Mouse (Mus musculus): ENCODE results near the gene Prdx1. TPM values are rescaled to one million over a fixed set of nuclear protein-coding genes. Genes with fewer than 3 reads are reported as not detected.

Prdx1 gene
- polyA plus RNA-seq (2016; fragmentation: Nextera tagmentation; extraction: Ambion mirVana) = 963 and 983 TPM in 2 replicates

- Histone ChIP-seq H3K9ac (peak within 1 kb of the TSS; percentile 73), H3K4me1 (replicated peaks) (peaks cover 16% of the 10 kb centered on the region), H3K27me3 (replicated peaks) (no peaks in the 10 kb centered on the region), H3K9me3 (replicated peaks) (no peaks in the 10 kb centered on the region), H3K4me3 (peak within 1 kb of the TSS; percentile 63), H3K36me3 (peaks cover 27% of the 10 kb centered on the region), H3K4me2 (peak within 1 kb of the TSS; percentile 82), H3K27ac (ENCODE audit: poor library complexity, severe bottlenecking) (peak within 1 kb of the TSS; percentile 92)
- under 1% methylated on average over 56 of the region's 56 CpGs for WGBS
- peak; percentile 98 for ATAC-seq (ENCODE audit: insufficient number of reproducible peaks, low FRiP score)
Measured at GRCm38 (mm10) chr4:116685402-116686061, at the start of gene Prdx1. Prdx1 (plus strand) TSS chr4:116685544.

GRCm38 (mm10) chr4:116638821-116639220 is 46.5 kb upstream of the Prdx1 start:
- WGBS = 94% methylated on average over 6 of the region's 6 CpGs
- no peak for ATAC-seq (ENCODE audit: insufficient number of reproducible peaks, low FRiP score)

GRCm38 (mm10) chr4:116642071-116642470 is 43.3 kb upstream of the Prdx1 start:
- Histone ChIP-seq H3K9me3 (replicated peaks) (no peaks in the 10 kb centered on the region), H3K27me3 (replicated peaks) (no peaks in the 10 kb centered on the region), H3K27ac (ENCODE audit: poor library complexity, severe bottlenecking) (no peak overlapping the region), H3K9ac (no peak overlapping the region), H3K36me3 (peaks cover 81% of the 10 kb centered on the region), H3K4me2 (no peak overlapping the region), H3K4me1 (replicated peaks) (peaks cover 14% of the 10 kb centered on the region), H3K4me3 (no peak overlapping the region)
- ATAC-seq (ENCODE audit: insufficient number of reproducible peaks, low FRiP score) = no peak
- WGBS = 97% methylated on average over 1 of the region's 1 CpGs

More at GRCm38 (mm10) chr4:116638821-116639220, 46.5 kb upstream of the Prdx1 start:
- Histone ChIP-seq H3K9me3 (replicated peaks) (no peaks in the 10 kb centered on the region), H3K9ac (no peak overlapping the region), H3K27me3 (replicated peaks) (no peaks in the 10 kb centered on the region), H3K36me3 (peaks cover 92% of the 10 kb centered on the region), H3K27ac (ENCODE audit: poor library complexity, severe bottlenecking) (no peak overlapping the region), H3K4me1 (replicated peaks) (no peaks in the 10 kb centered on the region), H3K4me2 (no peak overlapping the region), H3K4me3 (no peak overlapping the region)

GRCm38 (mm10) chr4:116644326-116644725 is 41.0 kb upstream of the Prdx1 start:
- 57% methylated on average over 6 of the region's 6 CpGs for WGBS
- Histone ChIP-seq H3K36me3 (peaks cover 82% of the 10 kb centered on the region), H3K4me1 (replicated peaks) (peaks cover 31% of the 10 kb centered on the region), H3K4me2 (no peak overlapping the region), H3K27ac (ENCODE audit: poor library complexity, severe bottlenecking) (no peak overlapping the region), H3K9me3 (replicated peaks) (no peaks in the 10 kb centered on the region), H3K9ac (no peak overlapping the region), H3K27me3 (replicated peaks) (no peaks in the 10 kb centered on the region), H3K4me3 (no peak overlapping the region)
- no peak for ATAC-seq (ENCODE audit: insufficient number of reproducible peaks, low FRiP score)

- peaks cover 75% of the 10 kb centered on the region for H3K36me3 ChIP-seq
- H3K4me2 ChIP-seq = no peak overlapping the region
Measured at GRCm38 (mm10) chr4:116645624-116646023, 39.7 kb upstream of the Prdx1 start.

DNA sequence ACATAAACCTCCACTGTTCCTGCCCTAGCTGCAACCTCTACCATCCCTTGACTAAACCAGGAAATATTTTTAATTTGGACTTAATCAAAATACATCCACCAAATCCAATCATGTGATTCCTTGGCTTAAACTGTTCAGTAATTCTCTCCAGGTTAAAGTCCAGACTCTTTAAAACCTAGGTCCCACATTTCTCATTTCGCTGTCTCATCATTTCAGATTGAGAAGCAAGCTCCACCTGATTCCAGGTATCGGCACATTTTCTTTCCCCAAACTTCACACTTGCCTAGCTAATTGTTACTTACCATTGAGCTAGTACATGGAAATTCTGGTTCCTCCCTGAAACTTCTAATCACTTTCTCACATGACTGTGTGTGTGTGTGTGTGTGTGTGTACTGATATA is 35.9 kb upstream of the Prdx1 start:
- H3K9me3 ChIP-seq (replicated peaks) = no peaks in the 10 kb centered on the region
- H3K4me3 ChIP-seq = peak overlapping the region; percentile 89; the same call in 1 of the 2 replicates
- H3K36me3 ChIP-seq = peaks cover 42% of the 10 kb centered on the region
- peak overlapping the region; percentile 90 for H3K4me2 ChIP-seq
- no peaks in the 10 kb centered on the region for H3K27me3 ChIP-seq (replicated peaks)
- no peak overlapping the region for H3K27ac ChIP-seq (ENCODE audit: poor library complexity, severe bottlenecking)
- peaks cover 47% of the 10 kb centered on the region for H3K4me1 ChIP-seq (replicated peaks)
- ATAC-seq (ENCODE audit: insufficient number of reproducible peaks, low FRiP score) = no peak
- H3K9ac ChIP-seq = no peak overlapping the region
- 98% methylated on average over 2 of the region's 2 CpGs for WGBS

More at GRCm38 (mm10) chr4:116645624-116646023, 39.7 kb upstream of the Prdx1 start:
- Histone ChIP-seq H3K4me1 (replicated peaks) (peaks cover 41% of the 10 kb centered on the region), H3K9me3 (replicated peaks) (no peaks in the 10 kb centered on the region), H3K9ac (0 out of 2 replicates have a peak overlapping the region, but pooled peaks have one; percentile 19), H3K27ac (ENCODE audit: poor library complexity, severe bottlenecking) (peak overlapping the region; percentile 52; the same call in 1 of the 2 replicates), H3K4me3 (no peak overlapping the region), H3K27me3 (replicated peaks) (no peaks in the 10 kb centered on the region)
- ATAC-seq (ENCODE audit: insufficient number of reproducible peaks, low FRiP score) = no peak
- 66% methylated on average over 7 of the region's 7 CpGs for WGBS

- H3K9ac ChIP-seq = peak overlapping the region; percentile 97
- H3K36me3 ChIP-seq = peaks cover 38% of the 10 kb centered on the region
- peak overlapping the region; percentile 89 for H3K4me3 ChIP-seq
- ATAC-seq (ENCODE audit: insufficient number of reproducible peaks, low FRiP score) = no peak
- H3K27me3 ChIP-seq (replicated peaks) = no peaks in the 10 kb centered on the region
- H3K4me1 ChIP-seq (replicated peaks) = peaks cover 45% of the 10 kb centered on the region
- no peaks in the 10 kb centered on the region for H3K9me3 ChIP-seq (replicated peaks)
- peak overlapping the region; percentile 94 for H3K27ac ChIP-seq (ENCODE audit: poor library complexity, severe bottlenecking)
- WGBS = 27% methylated on average over 5 of the region's 5 CpGs
- peak overlapping the region; percentile 90 for H3K4me2 ChIP-seq
Measured at GRCm38 (mm10) chr4:116650365-116650764, 35.0 kb upstream of the Prdx1 start.

DNA sequence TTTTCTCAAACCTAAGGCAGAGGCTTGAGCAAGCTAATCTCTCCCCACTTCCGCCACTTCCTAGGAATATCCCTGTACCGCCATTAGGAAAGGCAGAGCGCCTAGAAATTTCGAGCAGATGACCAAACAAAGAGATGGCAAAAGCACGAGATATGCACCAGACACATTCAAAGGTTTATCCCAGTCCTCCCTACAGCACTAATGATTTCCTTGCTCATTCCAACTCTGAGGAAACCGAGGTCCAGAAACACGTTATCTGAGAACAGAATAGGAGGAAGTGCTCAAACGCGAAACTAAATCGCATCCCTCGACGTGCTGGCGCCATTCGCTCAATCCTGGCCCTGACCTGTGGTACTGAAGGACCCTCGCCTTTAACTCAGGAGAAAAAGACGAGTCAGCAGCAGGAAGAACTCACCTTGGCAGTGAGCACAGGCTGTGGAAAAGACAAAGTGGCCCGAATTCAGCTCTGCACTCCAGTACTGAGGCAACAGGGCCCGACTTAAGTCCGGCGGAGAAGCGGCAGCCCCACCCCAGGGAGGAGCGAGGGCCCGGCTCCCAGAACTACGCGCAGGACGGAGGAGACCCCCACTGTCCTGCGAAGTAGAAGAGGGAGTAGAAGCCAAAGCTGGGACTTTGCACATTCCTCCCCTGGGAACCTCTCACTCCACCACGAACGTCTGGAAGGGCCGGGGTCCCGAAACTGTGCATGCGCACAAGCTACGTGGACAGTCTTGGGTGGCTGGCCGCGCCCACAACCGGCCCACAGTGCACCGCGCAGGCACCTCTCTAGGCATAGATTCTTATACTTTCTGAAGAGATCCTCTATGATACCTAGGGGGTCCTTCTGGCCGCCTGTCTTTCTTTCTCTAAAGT is 34.2 kb upstream of the Prdx1 start, which contains the start of gene Akr1a1:
TSS of gene Akr1a1 (minus strand) at position 757 of the 873 bp plus-strand sequence.
- Histone ChIP-seq H3K27me3 (replicated peaks) (no peaks in the 10 kb centered on the region), H3K4me3 (peak within 1 kb of the TSS; percentile 89), H3K27ac (ENCODE audit: poor library complexity, severe bottlenecking) (peak within 1 kb of the TSS; percentile 94), H3K36me3 (peaks cover 31% of the 10 kb centered on the region), H3K4me2 (peak within 1 kb of the TSS; percentile 90), H3K4me1 (replicated peaks) (peaks cover 40% of the 10 kb centered on the region), H3K9me3 (replicated peaks) (no peaks in the 10 kb centered on the region), H3K9ac (peak within 1 kb of the TSS; percentile 97)
- peak; percentile 94 for ATAC-seq (ENCODE audit: insufficient number of reproducible peaks, low FRiP score)
- under 1% methylated on average over 39 of the region's 39 CpGs for WGBS

DNA sequence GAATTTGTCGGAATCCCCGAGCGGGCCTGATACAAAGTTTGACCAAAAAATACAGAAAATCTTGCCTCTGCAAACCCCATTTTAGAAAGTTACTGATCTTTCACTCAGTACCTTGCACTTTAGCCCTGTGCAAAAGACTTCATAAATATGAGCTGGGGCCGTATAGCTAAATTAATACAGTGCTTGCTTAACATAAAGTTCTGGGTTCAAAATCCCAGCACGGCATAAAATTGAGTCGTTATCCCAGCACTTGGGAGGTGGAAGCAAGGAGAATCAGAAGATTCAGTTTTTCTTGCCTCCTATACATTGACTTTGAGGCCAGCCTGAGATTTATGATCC is 33.6 kb upstream of the Prdx1 start:
- no peaks in the 10 kb centered on the region for H3K9me3 ChIP-seq (replicated peaks)
- ATAC-seq (ENCODE audit: insufficient number of reproducible peaks, low FRiP score) = no peak
- peak overlapping the region; percentile 90 for H3K4me2 ChIP-seq
- peak overlapping the region; percentile 89 for H3K4me3 ChIP-seq
- H3K36me3 ChIP-seq = peaks cover 27% of the 10 kb centered on the region
- peak overlapping the region; percentile 97 for H3K9ac ChIP-seq
- 0 out of 2 replicates have a peak overlapping the region, but pooled peaks have one; percentile 13 for H3K27ac ChIP-seq (ENCODE audit: poor library complexity, severe bottlenecking)
- no peaks in the 10 kb centered on the region for H3K27me3 ChIP-seq (replicated peaks)
- 12% methylated on average over 6 of the region's 6 CpGs for WGBS
- peaks cover 36% of the 10 kb centered on the region for H3K4me1 ChIP-seq (replicated peaks)

DNA sequence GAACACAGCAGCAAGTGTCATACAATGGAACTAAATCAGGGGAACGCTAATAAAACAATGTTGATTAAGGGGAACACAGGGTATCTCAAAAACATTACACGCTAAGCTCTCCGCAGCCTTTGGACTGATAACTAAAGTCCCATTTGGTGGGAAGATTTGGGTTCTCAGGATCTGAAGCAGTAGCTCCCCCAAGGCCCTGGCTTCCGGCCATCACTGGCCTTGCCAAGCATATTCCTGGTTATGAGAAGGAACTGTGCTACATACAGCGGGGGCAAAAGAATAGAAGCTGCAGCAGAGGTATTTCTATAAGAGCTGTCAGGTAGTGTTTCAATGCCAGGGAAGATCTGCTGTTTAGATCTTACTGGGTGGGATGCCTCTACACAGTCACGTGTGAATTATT is 32.1 kb upstream of the Prdx1 start:
- no peak overlapping the region for H3K9ac ChIP-seq
- WGBS = 86% methylated on average over 6 of the region's 6 CpGs
- no peaks in the 10 kb centered on the region for H3K27me3 ChIP-seq (replicated peaks)
- H3K27ac ChIP-seq (ENCODE audit: poor library complexity, severe bottlenecking) = no peak overlapping the region
- no peaks in the 10 kb centered on the region for H3K9me3 ChIP-seq (replicated peaks)
- no peak overlapping the region for H3K4me3 ChIP-seq
- peaks cover 15% of the 10 kb centered on the region for H3K36me3 ChIP-seq
- peaks cover 24% of the 10 kb centered on the region for H3K4me1 ChIP-seq (replicated peaks)
- ATAC-seq (ENCODE audit: insufficient number of reproducible peaks, low FRiP score) = no peak
- H3K4me2 ChIP-seq = no peak overlapping the region

- WGBS = 37% methylated on average over 2 of the region's 2 CpGs
- ATAC-seq (ENCODE audit: insufficient number of reproducible peaks, low FRiP score) = no peak
- H3K27ac ChIP-seq (ENCODE audit: poor library complexity, severe bottlenecking) = no peak overlapping the region
- H3K9me3 ChIP-seq (replicated peaks) = no peaks in the 10 kb centered on the region
- no peak overlapping the region for H3K4me2 ChIP-seq
- no peaks in the 10 kb centered on the region for H3K27me3 ChIP-seq (replicated peaks)
- H3K4me1 ChIP-seq (replicated peaks) = peaks cover 11% of the 10 kb centered on the region
- H3K36me3 ChIP-seq = no peaks in the 10 kb centered on the region
- H3K9ac ChIP-seq = no peak overlapping the region
- no peak overlapping the region for H3K4me3 ChIP-seq
Measured at GRCm38 (mm10) chr4:116655100-116655499, 30.2 kb upstream of the Prdx1 start.

All from heart, embryonic 12.5 days (tissue).